In genomic region chr5:33668223-33668622, GRCm38 (mm10) we compare ENCODE assay signal across 10 mouse cellular contexts. TPM values are rescaled to one million over a fixed set of nuclear protein-coding genes. Genes with fewer than 3 reads are reported as not detected.
A peak's percentile ranks its signal among the peaks of the same experiment; 100 is the strongest.
DNase-seq lines count a peak whose midpoint lies in the region; ATAC-seq lines count a peak whose summit lies in the region.
"Had no signal": no experiment of that assay in that cellular context is flagged by ENCODE, and none has a peak within 500 bp of the region (broad histone marks: within the 10 kb centered on the region; RNA-seq: fewer than 3 reads in every experiment).

No protein-coding gene starts in this region.

- peaks cover 44% of the 10 kb centered on the region for H3K36me3 ChIP-seq in midbrain, embryonic 14.5 days (ENCODE audit: control insufficient read depth, insufficient read depth, low read length)
- H3K36me3 ChIP-seq in midbrain, embryonic 10.5 days, result peaks cover 97% of the 10 kb centered on the region

- peak; percentile 35 for DNase-seq in embryo, embryonic 10 days (ENCODE audit: low spot score)
- DNase-seq in embryo, embryonic 9.5 days (ENCODE audit: extremely low spot score), result no peak
- DNase-seq in midbrain, embryonic 14.5 days, result peak; percentile 74
- no peak for DNase-seq in midbrain, embryonic 10.5 days (ENCODE audit: low spot score)
- peak; percentile 63 for DNase-seq in thymus, postnatal 14 days
- no peak for DNase-seq in layer of hippocampus, adult 11-12 months (ENCODE audit: low spot score)
- no peak for DNase-seq in urinary bladder, postnatal 10 days (ENCODE audit: low spot score)

- no peaks in the 10 kb centered on the region for H3K27me3 ChIP-seq in midbrain, embryonic 14.5 days (ENCODE audit: control insufficient read depth, insufficient read depth, low read length)
- H3K27me3 ChIP-seq in midbrain, embryonic 10.5 days (ENCODE audit: low read depth, poor library complexity, severe bottlenecking), result no peaks in the 10 kb centered on the region
- H3K27me3 ChIP-seq: heart, embryonic 15.5 days had no signal

- no peak overlapping the region for H3K27ac ChIP-seq in midbrain, embryonic 14.5 days (replicated peaks; ENCODE audit: low read depth, low read length)
- no peak overlapping the region for H3K27ac ChIP-seq in midbrain, embryonic 10.5 days (replicated peaks)
- H3K27ac ChIP-seq: heart, embryonic 15.5 days had no signal

- H3K4me2 ChIP-seq in midbrain, embryonic 14.5 days (ENCODE audit: low read length), result no peak overlapping the region
- H3K4me2 ChIP-seq: heart, embryonic 15.5 days had no signal

- H3K9me3 ChIP-seq in midbrain, embryonic 14.5 days (ENCODE audit: control insufficient read depth, low read length), result no peaks in the 10 kb centered on the region
- H3K9me3 ChIP-seq in midbrain, embryonic 10.5 days (replicated peaks), result no peaks in the 10 kb centered on the region
- H3K9me3 ChIP-seq: heart, embryonic 15.5 days had no signal

- no peak overlapping the region for H3K4me3 ChIP-seq in midbrain, embryonic 14.5 days (replicated peaks; ENCODE audit: low read depth, low read length)
- H3K4me3 ChIP-seq in midbrain, embryonic 10.5 days, result no peak overlapping the region
- H3K4me3 ChIP-seq: heart, embryonic 15.5 days; myocyte had no signal

- no peak overlapping the region for H3K9ac ChIP-seq in midbrain, embryonic 14.5 days (replicated peaks; ENCODE audit: low read length)
- H3K9ac ChIP-seq: heart, embryonic 15.5 days had no signal

- ATAC-seq in midbrain, embryonic 14.5 days (ENCODE audit: low FRiP score, low TSS enrichment), result no peak
- peak; percentile 35 for ATAC-seq in inflammation-experienced regulatory T-cells, adult 6 months

- no peaks in the 10 kb centered on the region for H3K4me1 ChIP-seq in midbrain, embryonic 14.5 days (ENCODE audit: control insufficient read depth, insufficient read depth, low read length)
- 0 out of 2 replicates have a peak, but pooled peaks cover 3% of the 10 kb centered on the region for H3K4me1 ChIP-seq in midbrain, embryonic 10.5 days
- H3K4me1 ChIP-seq: heart, embryonic 15.5 days had no signal

RNA-seq across cellular contexts. Expression of gene Tmem129, which starts 10.0 kb away (rescaled TPM):
- 29.4 and 31.1 TPM in 2 replicates for polyA plus RNA-seq in midbrain, embryonic 14.5 days (2014; fragmentation: Nextera tagmentation; extraction: Ambion mirVana)
- polyA plus RNA-seq in midbrain, embryonic 10.5 days (2016; fragmentation: Nextera tagmentation; extraction: Ambion mirVana), result 38.2 and 46.0 TPM in 2 replicates
- polyA plus RNA-seq in inflammation-experienced regulatory T-cells, adult 6 months (2017; shearing (Covaris generic)), result 10 to 100 TPM; 26.3 to 33.7 (median 32.2) TPM

RNA-seq across cellular contexts. Expression of gene Tacc3, which starts 10.3 kb away (rescaled TPM):
- polyA plus RNA-seq in midbrain, embryonic 14.5 days (2014; fragmentation: Nextera tagmentation; extraction: Ambion mirVana), result 25.5 and 45.9 TPM in 2 replicates
- 317 and 336 TPM in 2 replicates for polyA plus RNA-seq in midbrain, embryonic 10.5 days (2016; fragmentation: Nextera tagmentation; extraction: Ambion mirVana)
- polyA plus RNA-seq in inflammation-experienced regulatory T-cells, adult 6 months (2017; shearing (Covaris generic)), result 100 to 1,000 TPM in 1 of 3 experiments, 10 to 100 TPM in 2; 19.1 to 147 (median 22.1) TPM

RNA-seq across cellular contexts. Expression of gene Slbp, which starts 15.8 kb away (rescaled TPM):
- 112 and 134 TPM in 2 replicates for polyA plus RNA-seq in midbrain, embryonic 14.5 days (2014; fragmentation: Nextera tagmentation; extraction: Ambion mirVana)
- 309 and 347 TPM in 2 replicates for polyA plus RNA-seq in midbrain, embryonic 10.5 days (2016; fragmentation: Nextera tagmentation; extraction: Ambion mirVana)
- polyA plus RNA-seq in inflammation-experienced regulatory T-cells, adult 6 months (2017; shearing (Covaris generic)), result 100 to 1,000 TPM; 121 to 329 (median 129) TPM

RNA-seq across cellular contexts. Expression of gene Gm9903, which starts 38.5 kb away (rescaled TPM):
- 0.65 and 0.83 TPM in 2 replicates for polyA plus RNA-seq in midbrain, embryonic 14.5 days (2014; fragmentation: Nextera tagmentation; extraction: Ambion mirVana)
- polyA plus RNA-seq in midbrain, embryonic 10.5 days (2016; fragmentation: Nextera tagmentation; extraction: Ambion mirVana), result 0.27 and 0.71 TPM in 2 replicates
- under 1 TPM; 0.63 to 0.82 (median 0.66) TPM for polyA plus RNA-seq in inflammation-experienced regulatory T-cells, adult 6 months (2017; shearing (Covaris generic))

RNA-seq across cellular contexts. Expression of gene Fam53a, which starts 38.8 kb away (rescaled TPM):
- 31.4 and 35.4 TPM in 2 replicates for polyA plus RNA-seq in midbrain, embryonic 14.5 days (2014; fragmentation: Nextera tagmentation; extraction: Ambion mirVana)
- 63.9 and 70.4 TPM in 2 replicates for polyA plus RNA-seq in midbrain, embryonic 10.5 days (2016; fragmentation: Nextera tagmentation; extraction: Ambion mirVana)
- 10 to 100 TPM; 17.8 to 23.6 (median 22.2) TPM for polyA plus RNA-seq in inflammation-experienced regulatory T-cells, adult 6 months (2017; shearing (Covaris generic))

Comparison
In these comparisons a context has a peak if more than half of its experiments do, and no peak if none do; other contexts are left out.
1. DNase-seq: peak in embryo, embryonic 10 days (single experiment), midbrain, embryonic 14.5 days (single experiment) and thymus, postnatal 14 days (single experiment); none in embryo, embryonic 9.5 days (single experiment), midbrain, embryonic 10.5 days (single experiment), layer of hippocampus, adult 11-12 months (single experiment) and urinary bladder, postnatal 10 days (single experiment).